Mouse (Mus musculus) ovary, adult 10 weeks (tissue): ENCODE data around the gene Srebf1. TPM values are rescaled to one million over a fixed set of nuclear protein-coding genes. Genes with fewer than 3 reads are reported as not detected.

ENCODE experiments used
- polyA plus RNA-seq: library from polyadenylated mRNA; stranded (reverse); fragments of 350-450 nt; fragmentation: Illumina TruSeq; extraction: RNeasy Lipid Tissue Mini Kit (QIAGEN cat#74804); gene quantifications from one replicate; pipeline ENCODE4 v1.2.3, GENCODE M21; 2014

Srebf1 gene
- polyA plus RNA-seq: 0.54 TPM

GRCm38 (mm10) chr11:60222469-60223236 is at the start of gene Srebf1:
Gene Srebf1, minus strand, starts transcription at chr11:60222581.

Other genes starting within 250 kb of the Srebf1 start
- not detected for gene Pemt, start 176.1 kb downstream of the Srebf1 start, polyA plus RNA-seq
- gene Rai1, start 117.6 kb downstream of the Srebf1 start, polyA plus RNA-seq: 3.7 TPM
- 12.0 TPM for gene Tom1l2, start 130.3 kb upstream of the Srebf1 start, polyA plus RNA-seq
- 4.6 TPM for gene Drc3, start 130.7 kb upstream of the Srebf1 start, polyA plus RNA-seq
- 64.2 TPM for gene Gid4, start 194.6 kb upstream of the Srebf1 start, polyA plus RNA-seq
- gene Atpaf2, start 195.9 kb upstream of the Srebf1 start, polyA plus RNA-seq: 5.3 TPM
- 24.6 TPM for gene Drg2, start 232.0 kb upstream of the Srebf1 start, polyA plus RNA-seq
- gene Myo15, start 246.8 kb upstream of the Srebf1 start, polyA plus RNA-seq: not detected